Mouse (Mus musculus) liver, postnatal 0 days (tissue): Measurements from ENCODE around the gene H2afv.

Source experiments
- CTCF ChIP-seq: sonication (generic); IDR thresholded peaks from 2 replicates; pipeline ENCODE4 v1.5.1; 2016; ENCODE audit warnings: antibody characterized with exemption, low read depth
- EP300 ChIP-seq: IDR thresholded peaks from 2 replicates; pipeline ENCODE4 v1.6.1; 2016; ENCODE audit warnings: antibody characterized with exemption, low read depth, mild to moderate bottlenecking

GRCm38 (mm10) chr11:6406251-6407161, 37.7 kb downstream of the H2afv start:
- TF ChIP-seq CTCF (no peak), EP300 (no peak)
